Mouse (Mus musculus) G1E (cell line): Measurements from ENCODE around the gene Polr2l.

ENCODE experiments used
- CTCF ChIP-seq: IDR thresholded peaks from 2 replicates; pipeline ENCODE4 v1.5.1; 2012; ENCODE audit warnings: low read depth, low read length, inconsistent platforms, mixed read lengths
- GATA1 ChIP-seq: IDR thresholded peaks from 2 replicates; pipeline ENCODE4 v1.6.1; 2012; ENCODE audit warnings: borderline replicate concordance, low read length, inconsistent platforms, mixed read lengths
- GATA2 ChIP-seq: IDR thresholded peaks from 2 replicates; pipeline ENCODE4 v1.6.1; 2012; ENCODE audit warnings: low read depth, low read length, inconsistent platforms, borderline replicate concordance
- POLR2AphosphoS5 ChIP-seq: IDR thresholded peaks from 2 replicates; pipeline ENCODE4 v1.6.1; 2012; ENCODE audit warnings: low read depth, low read length, inconsistent platforms; ENCODE audit not compliant: insufficient replicate concordance
- TAL1 ChIP-seq: conservative IDR thresholded peaks from 2 replicates; pipeline ENCODE4 v1.6.1; 2012; ENCODE audit warnings: low read depth, low read length, inconsistent platforms, mixed read lengths

- TF ChIP-seq GATA1: no peak
- TF ChIP-seq CTCF: no peak
- TF ChIP-seq POLR2AphosphoS5: no peak
- TF ChIP-seq TAL1: no peak
- TF ChIP-seq GATA2: no peak
Measured at GRCm38 (mm10) chr7:141510196-141510595, 35.3 kb upstream of the Polr2l start.
